Mouse (Mus musculus) megakaryocyte, embryonic 14.5 days (primary cell): ENCODE measurements around the gene Itpr1. TPM values are rescaled to one million over a fixed set of nuclear protein-coding genes. Genes with fewer than 3 reads are reported as not detected.
A peak's percentile ranks its signal among the peaks of the same experiment; 100 is the strongest.

ENCODE experiments used
- H3K27me3 ChIP-seq: replicated peaks from 2 replicates; pipeline ENCODE3; 2012; ENCODE audit warnings: inconsistent platforms
- H3K36me3 ChIP-seq: replicated peaks from 2 replicates; pipeline ENCODE3; 2012; ENCODE audit warnings: low read length, inconsistent platforms, mixed read lengths
- H3K4me1 ChIP-seq: 2 replicates; pipeline ENCODE4 v1.6.1; 2012; ENCODE audit warnings: inconsistent platforms
- H3K4me3 ChIP-seq: replicated peaks from 2 replicates; pipeline ENCODE3; 2012; ENCODE audit warnings: moderate library complexity, mild to moderate bottlenecking, inconsistent platforms
- H3K9me3 ChIP-seq: 2 replicates; pipeline ENCODE4 v1.6.1; 2012; ENCODE audit warnings: inconsistent platforms
- FLI1 ChIP-seq: IDR thresholded peaks from 2 replicates; pipeline ENCODE4 v1.6.1; 2012; ENCODE audit warnings: low read length, inconsistent platforms, mixed read lengths
- GATA1 ChIP-seq: IDR thresholded peaks from 3 replicates; pipeline ENCODE4 v1.6.1; 2012; ENCODE audit warnings: mixed read lengths, low read length, inconsistent platforms, borderline replicate concordance
- polyA plus RNA-seq: library from polyadenylated mRNA; stranded (reverse); fragments of >175 nt; gene quantifications from 2 replicates; pipeline ENCODE4 v1.2.3, GENCODE M21; 2012; ENCODE audit warnings: low replicate concordance; ENCODE audit not compliant: insufficient read depth

Itpr1 gene
- polyA plus RNA-seq, 1 experiment = 8.3 TPM

DNA sequence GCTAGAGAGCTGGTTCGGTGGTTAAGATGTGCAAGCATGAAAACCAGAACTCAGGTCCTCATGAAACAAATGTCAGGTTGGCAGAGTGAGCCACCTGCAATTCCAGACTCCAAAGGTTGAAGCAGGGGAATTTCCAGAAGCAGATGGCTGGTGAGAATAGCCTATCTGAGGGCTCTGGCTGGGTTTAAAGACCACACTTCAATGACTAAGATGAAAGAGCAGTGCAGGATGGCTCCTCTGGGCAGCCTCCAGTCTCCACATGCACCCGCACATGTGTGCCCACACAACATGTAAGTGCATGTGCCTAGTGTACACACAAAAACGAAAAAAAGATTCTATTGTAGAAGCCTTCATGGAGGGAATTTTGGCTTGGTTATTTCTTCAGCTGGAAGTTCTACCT lies 375.5 kb downstream of the Itpr1 start:
- peaks cover 8% of the 10 kb centered on the region for H3K27me3 ChIP-seq
- H3K36me3 ChIP-seq = no peaks in the 10 kb centered on the region
- peaks cover 5% of the 10 kb centered on the region for H3K4me1 ChIP-seq
- TF ChIP-seq GATA1 = no peak
- no peak for TF ChIP-seq FLI1
- H3K4me3 ChIP-seq = no peak overlapping the region
- H3K9me3 ChIP-seq = peaks cover 3% of the 10 kb centered on the region; the same call in 1 of the 2 replicates

DNA sequence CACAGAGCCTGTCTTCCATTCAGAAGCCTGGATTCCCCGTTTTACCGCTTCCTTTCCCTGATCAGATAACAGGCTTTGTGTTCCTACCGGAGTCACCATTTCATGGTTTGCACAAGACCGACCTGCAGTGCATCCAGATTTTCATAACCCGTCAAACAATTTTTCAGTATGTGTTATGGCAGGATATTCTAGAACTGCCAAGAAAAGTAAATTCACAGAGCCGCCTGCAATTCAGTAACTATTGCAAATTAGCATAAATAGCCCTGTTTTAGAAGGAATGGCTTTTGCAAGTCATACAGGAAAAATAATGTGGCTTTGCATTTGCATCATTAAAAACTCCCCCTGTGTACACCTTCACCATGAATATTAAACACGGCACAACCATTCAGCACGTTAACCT lies 379.3 kb downstream of the Itpr1 start:
- Histone ChIP-seq H3K36me3 (no peaks in the 10 kb centered on the region), H3K4me1 (peaks cover 5% of the 10 kb centered on the region), H3K27me3 (peaks cover 12% of the 10 kb centered on the region), H3K4me3 (no peak overlapping the region), H3K9me3 (peaks cover 3% of the 10 kb centered on the region; the same call in 1 of the 2 replicates)
- no peak for TF ChIP-seq FLI1
- TF ChIP-seq GATA1 = no peak; the same call in 2 of the 3 replicates

- Histone ChIP-seq H3K27me3 (peaks cover 9% of the 10 kb centered on the region), H3K9me3 (peaks cover 3% of the 10 kb centered on the region; the same call in 1 of the 2 replicates), H3K4me1 (peaks cover 5% of the 10 kb centered on the region), H3K4me3 (no peak overlapping the region), H3K36me3 (no peaks in the 10 kb centered on the region)
- TF ChIP-seq GATA1 = no peak
- TF ChIP-seq FLI1 = no peak
Observed at GRCm38 (mm10) chr6:108592636-108593035, 379.7 kb downstream of the Itpr1 start.

DNA sequence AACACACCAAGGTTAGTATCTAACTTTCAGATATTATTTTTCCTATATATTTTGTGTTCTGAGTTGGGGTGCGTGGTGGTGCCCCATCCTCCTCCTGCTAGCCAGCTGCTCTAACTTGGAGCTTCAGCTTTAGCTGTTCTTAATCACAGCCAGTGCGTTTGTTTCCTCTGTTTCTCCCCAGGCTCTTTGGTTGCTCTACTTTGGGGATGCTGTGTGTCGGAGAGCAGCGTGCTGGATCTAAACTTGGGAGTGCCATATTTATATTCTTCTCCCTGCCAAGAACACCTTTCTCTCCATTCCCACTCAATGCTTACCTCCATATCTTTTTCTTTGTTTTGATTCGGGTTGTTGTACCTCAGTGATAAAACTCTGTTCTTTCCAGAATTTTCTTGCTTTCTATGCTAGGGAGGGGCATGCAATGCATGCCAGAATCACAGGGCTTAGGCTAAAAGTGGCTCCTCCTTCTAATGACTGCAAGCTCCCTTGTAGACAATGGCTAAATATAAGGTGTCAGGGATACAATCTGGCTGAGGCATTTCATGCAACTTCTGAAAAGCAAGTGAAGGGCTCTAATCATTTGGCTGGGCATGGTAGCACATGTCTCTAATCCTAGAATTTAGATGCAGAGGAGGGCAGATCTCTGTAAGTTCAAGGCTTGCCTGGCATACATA lies 381.4 kb downstream of the Itpr1 start:
- TF ChIP-seq FLI1 = no peak
- TF ChIP-seq GATA1 = no peak

GRCm38 (mm10) chr6:108598691-108599090 lies 385.8 kb downstream of the Itpr1 start:
- H3K36me3 ChIP-seq = no peaks in the 10 kb centered on the region
- peaks cover 2% of the 10 kb centered on the region for H3K27me3 ChIP-seq
- no peak overlapping the region for H3K4me3 ChIP-seq
- TF ChIP-seq GATA1 (no peak), FLI1 (no peak)
- no peaks in the 10 kb centered on the region for H3K9me3 ChIP-seq
- H3K4me1 ChIP-seq = peaks cover 14% of the 10 kb centered on the region

More for the DNA sequence above, 381.4 kb downstream of the Itpr1 start:
- peaks cover 7% of the 10 kb centered on the region for H3K27me3 ChIP-seq
- H3K4me3 ChIP-seq = no peak overlapping the region
- H3K36me3 ChIP-seq = no peaks in the 10 kb centered on the region
- H3K9me3 ChIP-seq = no peaks in the 10 kb centered on the region
- H3K4me1 ChIP-seq = peaks cover 10% of the 10 kb centered on the region

GRCm38 (mm10) chr6:108599317-108599716 lies 386.4 kb downstream of the Itpr1 start:
- Histone ChIP-seq H3K9me3 (no peaks in the 10 kb centered on the region), H3K27me3 (no peaks in the 10 kb centered on the region), H3K36me3 (no peaks in the 10 kb centered on the region), H3K4me1 (peaks cover 14% of the 10 kb centered on the region), H3K4me3 (peak overlapping the region; percentile 50)
- no peak for TF ChIP-seq GATA1
- TF ChIP-seq FLI1 = no peak

Other genes starting within 250 kb of the Itpr1 start
- gene Setmar, start 148.1 kb upstream of the Itpr1 start, polyA plus RNA-seq = 0.51 TPM in 1 of 2 replicates, not detected in the other
- 3.8 and 16.6 TPM in 2 replicates for gene Sumf1, start 27.5 kb upstream of the Itpr1 start, polyA plus RNA-seq